Mouse (Mus musculus): ENCODE results near the gene Preb. TPM values are rescaled to one million over a fixed set of nuclear protein-coding genes. Genes with fewer than 3 reads are reported as not detected.

Gene Preb
- polyA plus RNA-seq, 1 experiment from 2014 or later, result 127 TPM

GRCm38 (mm10) chr5:30930846-30931245 lies 29.3 kb downstream of the Preb start:
- Histone ChIP-seq H3K27me3 (no peaks in the 10 kb centered on the region), H3K4me2 (replicated peaks) (no peak overlapping the region), H3K9ac (no peak overlapping the region), H3K4me1 (no peaks in the 10 kb centered on the region), H3K27ac (no peak overlapping the region), H3K36me3 (no peaks in the 10 kb centered on the region), H3K9me3 (replicated peaks) (no peaks in the 10 kb centered on the region), H3K4me3 (no peak overlapping the region)
- no peak for ATAC-seq (ENCODE audit: low FRiP score)
- WGBS, result 81% methylated on average over 6 of the region's 6 CpGs

GRCm38 (mm10) chr5:30930121-30930520 lies 30.0 kb downstream of the Preb start:
- no peaks in the 10 kb centered on the region for H3K4me1 ChIP-seq
- no peaks in the 10 kb centered on the region for H3K36me3 ChIP-seq
- no peaks in the 10 kb centered on the region for H3K9me3 ChIP-seq (replicated peaks)
- H3K4me3 ChIP-seq, result no peak overlapping the region
- no peak overlapping the region for H3K27ac ChIP-seq
- H3K27me3 ChIP-seq, result no peaks in the 10 kb centered on the region
- no peak overlapping the region for H3K9ac ChIP-seq
- 0 out of 2 replicates have a peak, but pooled peaks have one; percentile 39 for ATAC-seq (ENCODE audit: low FRiP score)
- no peak overlapping the region for H3K4me2 ChIP-seq (replicated peaks)
- WGBS, result 44% methylated on average over 4 of the region's 4 CpGs

GRCm38 (mm10) chr5:30927945-30928529 lies 32.1 kb downstream of the Preb start:
- H3K4me2 ChIP-seq (replicated peaks), result peak overlapping the region; percentile 35
- no peak overlapping the region for H3K9ac ChIP-seq
- WGBS, result 42% methylated on average over 7 of the region's 7 CpGs
- 0 out of 2 replicates have a peak, but pooled peaks cover under 1% of the 10 kb centered on the region for H3K4me1 ChIP-seq
- no peak overlapping the region for H3K27ac ChIP-seq
- no peak overlapping the region for H3K4me3 ChIP-seq
- H3K9me3 ChIP-seq (replicated peaks), result no peaks in the 10 kb centered on the region
- peak; percentile 36; the same call in 1 of the 2 replicates for ATAC-seq (ENCODE audit: low FRiP score)
- H3K36me3 ChIP-seq, result no peaks in the 10 kb centered on the region
- peaks cover 10% of the 10 kb centered on the region for H3K27me3 ChIP-seq

GRCm38 (mm10) chr5:30926073-30926472 lies 34.1 kb downstream of the Preb start:
- ATAC-seq (ENCODE audit: low FRiP score), result no peak
- H3K9me3 ChIP-seq (replicated peaks), result no peaks in the 10 kb centered on the region
- H3K27ac ChIP-seq, result no peak overlapping the region
- no peak overlapping the region for H3K4me2 ChIP-seq (replicated peaks)
- peaks cover 18% of the 10 kb centered on the region for H3K4me1 ChIP-seq
- H3K27me3 ChIP-seq, result peaks cover 15% of the 10 kb centered on the region
- H3K9ac ChIP-seq, result no peak overlapping the region
- H3K36me3 ChIP-seq, result no peaks in the 10 kb centered on the region
- no peak overlapping the region for H3K4me3 ChIP-seq
- 88% methylated on average over 2 of the region's 2 CpGs for WGBS

GRCm38 (mm10) chr5:30925217-30925616 lies 34.9 kb downstream of the Preb start:
- WGBS, result 82% methylated on average over 5 of the region's 5 CpGs
- H3K4me1 ChIP-seq, result peaks cover 26% of the 10 kb centered on the region
- peaks cover 15% of the 10 kb centered on the region for H3K27me3 ChIP-seq
- no peaks in the 10 kb centered on the region for H3K9me3 ChIP-seq (replicated peaks)
- H3K4me2 ChIP-seq (replicated peaks), result no peak overlapping the region
- H3K27ac ChIP-seq, result no peak overlapping the region
- no peak overlapping the region for H3K9ac ChIP-seq
- H3K36me3 ChIP-seq, result no peaks in the 10 kb centered on the region
- H3K4me3 ChIP-seq, result no peak overlapping the region
- ATAC-seq (ENCODE audit: low FRiP score), result no peak

GRCm38 (mm10) chr5:30924614-30925013 lies 35.5 kb downstream of the Preb start:
- Histone ChIP-seq H3K9ac (no peak overlapping the region), H3K4me3 (no peak overlapping the region), H3K4me1 (peaks cover 26% of the 10 kb centered on the region), H3K4me2 (replicated peaks) (no peak overlapping the region), H3K36me3 (no peaks in the 10 kb centered on the region), H3K27ac (no peak overlapping the region), H3K27me3 (peaks cover 15% of the 10 kb centered on the region), H3K9me3 (replicated peaks) (no peaks in the 10 kb centered on the region)
- no peak for ATAC-seq (ENCODE audit: low FRiP score)
- WGBS, result 83% methylated on average over 8 of the region's 8 CpGs

- Histone ChIP-seq H3K27ac (no peak overlapping the region), H3K27me3 (peaks cover 15% of the 10 kb centered on the region), H3K4me2 (replicated peaks) (no peak overlapping the region), H3K36me3 (no peaks in the 10 kb centered on the region), H3K9me3 (replicated peaks) (no peaks in the 10 kb centered on the region), H3K9ac (no peak overlapping the region), H3K4me1 (peaks cover 26% of the 10 kb centered on the region), H3K4me3 (no peak overlapping the region)
- WGBS, result 89% methylated on average over 6 of the region's 6 CpGs
- ATAC-seq (ENCODE audit: low FRiP score), result no peak
These were observed 37.0 kb downstream of the Preb start for GRCm38 (mm10) chr5:30923119-30923518.

- Histone ChIP-seq H3K27me3 (peaks cover 15% of the 10 kb centered on the region), H3K4me2 (replicated peaks) (peak overlapping the region; percentile 70; the same call in 1 of the 2 replicates), H3K4me1 (peaks cover 26% of the 10 kb centered on the region), H3K9me3 (replicated peaks) (no peaks in the 10 kb centered on the region), H3K27ac (no peak overlapping the region), H3K9ac (0 out of 2 replicates have a peak overlapping the region, but pooled peaks have one; percentile 52), H3K36me3 (peaks cover under 1% of the 10 kb centered on the region; the same call in 1 of the 2 replicates), H3K4me3 (no peak overlapping the region)
- no peak for ATAC-seq (ENCODE audit: low FRiP score)
- WGBS, result 73% methylated on average over 10 of the region's 10 CpGs
These were observed 37.5 kb downstream of the Preb start for GRCm38 (mm10) chr5:30922581-30923041.

GRCm38 (mm10) chr5:30921256-30922033 lies 38.7 kb downstream of the Preb start, which contains the start of gene Khk:
Gene Khk, plus strand, starts transcription at chr5:30921431.
- Histone ChIP-seq H3K9me3 (replicated peaks) (no peaks in the 10 kb centered on the region), H3K36me3 (peaks cover 5% of the 10 kb centered on the region; the same call in 1 of the 2 replicates), H3K9ac (peak within 1 kb of the TSS; percentile 52), H3K4me1 (peaks cover 26% of the 10 kb centered on the region), H3K27me3 (peaks cover 15% of the 10 kb centered on the region), H3K4me3 (peak within 1 kb of the TSS; percentile 40), H3K27ac (peak within 1 kb of the TSS; percentile 62), H3K4me2 (replicated peaks) (peak within 1 kb of the TSS; percentile 70)
- under 1% methylated on average over 37 of the region's 40 CpGs for WGBS
- peak; percentile 76 for ATAC-seq (ENCODE audit: low FRiP score)

GRCm38 (mm10) chr5:30920621-30921020 lies 39.5 kb downstream of the Preb start:
- Histone ChIP-seq H3K4me1 (peaks cover 31% of the 10 kb centered on the region), H3K4me3 (no peak overlapping the region), H3K9me3 (replicated peaks) (no peaks in the 10 kb centered on the region), H3K27ac (no peak overlapping the region), H3K27me3 (peaks cover 15% of the 10 kb centered on the region), H3K4me2 (replicated peaks) (peak overlapping the region; percentile 70), H3K36me3 (peaks cover 5% of the 10 kb centered on the region; the same call in 1 of the 2 replicates), H3K9ac (no peak overlapping the region)
- peak; percentile 24; the same call in 1 of the 2 replicates for ATAC-seq (ENCODE audit: low FRiP score)
- 66% methylated on average over 19 of the region's 19 CpGs for WGBS

- Histone ChIP-seq H3K4me1 (peaks cover 37% of the 10 kb centered on the region), H3K4me3 (no peak overlapping the region), H3K9ac (no peak overlapping the region), H3K27ac (no peak overlapping the region), H3K9me3 (replicated peaks) (no peaks in the 10 kb centered on the region), H3K27me3 (peaks cover 15% of the 10 kb centered on the region), H3K4me2 (replicated peaks) (peak overlapping the region; percentile 70; the same call in 1 of the 2 replicates), H3K36me3 (peaks cover 5% of the 10 kb centered on the region; the same call in 1 of the 2 replicates)
- 73% methylated on average over 11 of the region's 11 CpGs for WGBS
- no peak for ATAC-seq (ENCODE audit: low FRiP score)
These were observed 40.1 kb downstream of the Preb start for GRCm38 (mm10) chr5:30919831-30920614.

GRCm38 (mm10) chr5:30918691-30919090 lies 41.5 kb downstream of the Preb start:
- no peaks in the 10 kb centered on the region for H3K9me3 ChIP-seq (replicated peaks)
- peaks cover 47% of the 10 kb centered on the region for H3K4me1 ChIP-seq
- H3K4me3 ChIP-seq, result no peak overlapping the region
- H3K36me3 ChIP-seq, result peaks cover 5% of the 10 kb centered on the region; the same call in 1 of the 2 replicates
- H3K9ac ChIP-seq, result no peak overlapping the region
- WGBS, result 69% methylated on average over 8 of the region's 8 CpGs
- H3K27ac ChIP-seq, result no peak overlapping the region
- H3K27me3 ChIP-seq, result peaks cover 5% of the 10 kb centered on the region; the same call in 1 of the 2 replicates
- no peak overlapping the region for H3K4me2 ChIP-seq (replicated peaks)
- ATAC-seq (ENCODE audit: low FRiP score), result no peak
